Mouse (Mus musculus) myocyte (in vitro differentiated cells): Measurements from ENCODE around the gene Prmt7.

ENCODE experiments used
- MAX ChIP-seq: IDR thresholded peaks from one replicate; pipeline ENCODE4 v1.6.1; 2011; ENCODE audit warnings: low read depth, mild to moderate bottlenecking, control low read depth
- MYOD1 ChIP-seq, 3 experiments: IDR thresholded peaks; one replicate each; pipeline ENCODE4 v1.6.1; 2011; ENCODE audit warnings: control low read depth in 2 of 3, low read depth in 2 of 3, mild to moderate bottlenecking in 2 of 3, moderate library complexity in 1 of 3; ENCODE audit not compliant: insufficient read length in 2 of 3, control insufficient read depth in 1 of 3
- POLR2A ChIP-seq: IDR thresholded peaks from one replicate; pipeline ENCODE4 v1.6.1; 2011; ENCODE audit warnings: low read depth, mild to moderate bottlenecking, control low read depth, moderate library complexity; ENCODE audit not compliant: insufficient read length
- REST ChIP-seq: IDR thresholded peaks from one replicate; pipeline ENCODE4 v1.6.1; 2011; ENCODE audit warnings: mild to moderate bottlenecking, control low read depth, moderate library complexity; ENCODE audit not compliant: insufficient read depth, insufficient read length
- USF1 ChIP-seq: IDR thresholded peaks from one replicate; pipeline ENCODE4 v1.6.1; 2011; ENCODE audit warnings: low read depth, mild to moderate bottlenecking, control low read depth, moderate library complexity

GRCm38 (mm10) chr8:106287445-106287844 lies 76.7 kb downstream of the Prmt7 start:
- TF ChIP-seq MAX (no peak), USF1 (no peak), POLR2A (no peak), REST (no peak), MYOD1 (IDR thresholded peaks at IDR 0.05; ENCODE audit: control insufficient read depth in 1 of 3, insufficient read length in 2 of 3, low read depth in 2 of 3) (no peak)
